Mouse (Mus musculus) neural tube, embryonic 12.5 days (tissue): ENCODE results near the gene Rpa1. TPM values are rescaled to one million over a fixed set of nuclear protein-coding genes. Genes with fewer than 3 reads are reported as not detected.

Experiments used
- ATAC-seq: fragments of 200-750 bp; cut with Nextera tagmentation; 2 replicates; pipeline ENCODE4 v1.8.0; 2017; ENCODE audit warnings: low read depth, mild to moderate bottlenecking, moderate TSS enrichment, moderate library complexity; ENCODE audit not compliant: low FRiP score
- H3K27ac ChIP-seq: fragments of 300-500 bp; sonication (generic); 2 replicates; pipeline ENCODE4 v1.5.1; 2016
- H3K27me3 ChIP-seq: fragments of 300-500 bp; sonication (generic); replicated peaks from 2 replicates; pipeline ENCODE4 v1.6.1; 2016; ENCODE audit warnings: mild to moderate bottlenecking
- H3K36me3 ChIP-seq: fragments of 300-500 bp; sonication (generic); 2 replicates; pipeline ENCODE4 v1.6.1; 2016; ENCODE audit warnings: mild to moderate bottlenecking
- H3K4me1 ChIP-seq: fragments of 300-500 bp; sonication (generic); 2 replicates; pipeline ENCODE4 v1.6.1; 2016
- H3K4me2 ChIP-seq: fragments of 300-500 bp; sonication (generic); replicated peaks from 2 replicates; pipeline ENCODE4 v1.6.1; 2016; ENCODE audit warnings: mild to moderate bottlenecking
- H3K4me3 ChIP-seq: fragments of 300-500 bp; sonication (generic); 2 replicates; pipeline ENCODE4 v1.5.1; 2016
- H3K9ac ChIP-seq: fragments of 300-500 bp; sonication (generic); 2 replicates; pipeline ENCODE4 v1.6.1; 2016; ENCODE audit warnings: mild to moderate bottlenecking
- H3K9me3 ChIP-seq: fragments of 300-500 bp; sonication (generic); 2 replicates; pipeline ENCODE4 v1.6.1; 2016; ENCODE audit warnings: mild to moderate bottlenecking
- WGBS: fragments of 180-500 bp; shearing (Covaris S2); methylation state at CpG from one replicate; pipeline ENCODE4 v1.1.7; 2016; 5-methylcytosine and 5-hydroxymethylcytosine counted together
- polyA plus RNA-seq: library from polyadenylated mRNA; unstranded; fragments of >200 nt; fragmentation: Nextera tagmentation; extraction: Ambion mirVana; gene quantifications from 2 replicates; pipeline ENCODE4 v1.2.1, GENCODE M21; 2016

Gene Rpa1
- polyA plus RNA-seq, 1 experiment from 2014 or later = 103 TPM

- Histone ChIP-seq H3K36me3 (peaks cover 22% of the 10 kb centered on the region), H3K27ac (no peak overlapping the region), H3K27me3 (no peaks in the 10 kb centered on the region), H3K4me3 (no peak overlapping the region), H3K4me2 (no peak overlapping the region), H3K9ac (no peak overlapping the region), H3K9me3 (no peaks in the 10 kb centered on the region), H3K4me1 (peaks cover 17% of the 10 kb centered on the region)
- ATAC-seq = no peak
- 83% methylated on average over 2 of the region's 2 CpGs for WGBS
These were observed 4.0 kb downstream of the Rpa1 start for GRCm38 (mm10) chr11:75344163-75344562.

GRCm38 (mm10) chr11:75343096-75343495, 5.0 kb downstream of the Rpa1 start:
- no peak for ATAC-seq
- H3K36me3 ChIP-seq = peaks cover 28% of the 10 kb centered on the region
- no peaks in the 10 kb centered on the region for H3K27me3 ChIP-seq
- peaks cover 12% of the 10 kb centered on the region for H3K4me1 ChIP-seq
- no peak overlapping the region for H3K9ac ChIP-seq
- no peaks in the 10 kb centered on the region for H3K9me3 ChIP-seq
- no peak overlapping the region for H3K27ac ChIP-seq
- no peak overlapping the region for H3K4me3 ChIP-seq
- WGBS = 94% methylated on average over 2 of the region's 2 CpGs
- no peak overlapping the region for H3K4me2 ChIP-seq

DNA sequence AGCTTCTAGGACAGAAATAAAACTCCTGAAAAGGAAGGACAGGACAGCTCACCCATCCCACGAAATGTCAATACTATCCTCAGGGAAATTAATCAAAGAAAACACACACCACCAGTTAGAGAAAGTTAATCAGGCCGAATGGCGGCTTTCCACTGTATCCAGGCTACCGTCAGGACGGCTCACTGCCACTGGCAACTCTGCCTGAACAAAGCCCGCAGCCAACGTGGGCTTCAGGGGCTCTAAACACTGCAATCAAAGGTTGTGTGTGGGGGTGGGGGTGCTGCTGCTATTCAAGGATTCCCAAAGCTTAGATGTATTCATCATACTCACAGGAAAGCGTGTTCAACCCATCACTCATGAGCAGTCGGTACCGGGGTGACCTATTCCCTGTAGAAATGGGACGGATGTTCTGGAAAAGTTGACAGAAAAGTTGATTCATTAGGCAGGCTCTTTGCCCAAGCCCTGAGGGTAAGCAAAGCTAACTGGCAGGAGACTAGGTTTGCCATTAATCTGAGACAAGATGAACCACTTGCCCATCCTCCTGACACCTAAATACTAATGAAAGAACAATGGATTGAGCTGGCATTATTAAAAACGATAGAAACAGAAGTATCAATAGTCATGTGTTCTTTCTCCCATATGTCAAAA, 7.3 kb downstream of the Rpa1 start:
- H3K36me3 ChIP-seq = peaks cover 36% of the 10 kb centered on the region
- H3K9me3 ChIP-seq = no peaks in the 10 kb centered on the region
- no peaks in the 10 kb centered on the region for H3K4me1 ChIP-seq
- H3K4me2 ChIP-seq = no peak overlapping the region
- 78% methylated on average over 12 of the region's 12 CpGs for WGBS
- H3K9ac ChIP-seq = no peak overlapping the region
- no peaks in the 10 kb centered on the region for H3K27me3 ChIP-seq
- no peak for ATAC-seq
- H3K4me3 ChIP-seq = no peak overlapping the region
- no peak overlapping the region for H3K27ac ChIP-seq

DNA sequence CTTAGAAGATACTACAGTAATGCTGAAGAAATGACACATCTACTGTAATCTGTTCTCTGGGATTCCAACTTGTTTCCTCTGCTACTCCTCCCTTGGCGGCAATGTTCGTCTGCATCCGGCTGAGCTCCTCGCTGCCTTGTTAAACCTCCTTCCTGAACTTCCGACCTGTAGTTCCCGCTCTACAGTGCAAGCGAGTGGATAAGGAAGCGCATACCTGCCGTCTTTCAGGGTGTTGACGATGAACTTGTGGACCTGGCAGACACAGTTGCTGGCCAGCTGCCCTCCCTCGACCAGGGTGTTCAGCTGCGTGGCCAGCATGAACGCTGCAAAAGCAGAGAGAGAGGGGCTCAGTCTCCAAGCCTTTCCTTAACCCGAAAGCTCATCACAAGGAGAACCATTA, 8.0 kb downstream of the Rpa1 start:
- Histone ChIP-seq H3K9me3 (no peaks in the 10 kb centered on the region), H3K9ac (no peak overlapping the region), H3K4me1 (no peaks in the 10 kb centered on the region), H3K4me2 (no peak overlapping the region), H3K36me3 (peaks cover 36% of the 10 kb centered on the region), H3K27ac (no peak overlapping the region), H3K4me3 (no peak overlapping the region), H3K27me3 (no peaks in the 10 kb centered on the region)
- 94% methylated on average over 14 of the region's 14 CpGs for WGBS
- ATAC-seq = no peak

- Histone ChIP-seq H3K4me2 (no peak overlapping the region), H3K27me3 (no peaks in the 10 kb centered on the region), H3K36me3 (peaks cover 36% of the 10 kb centered on the region), H3K9ac (no peak overlapping the region), H3K4me1 (no peaks in the 10 kb centered on the region), H3K9me3 (no peaks in the 10 kb centered on the region), H3K4me3 (no peak overlapping the region), H3K27ac (no peak overlapping the region)
- no peak for ATAC-seq
- 93% methylated on average over 7 of the region's 7 CpGs for WGBS
These were observed 10.9 kb downstream of the Rpa1 start for GRCm38 (mm10) chr11:75337246-75337645.

- H3K27ac ChIP-seq = no peak overlapping the region
- H3K27me3 ChIP-seq = no peaks in the 10 kb centered on the region
- no peak overlapping the region for H3K9ac ChIP-seq
- no peak overlapping the region for H3K4me2 ChIP-seq
- H3K4me1 ChIP-seq = no peaks in the 10 kb centered on the region
- no peak overlapping the region for H3K4me3 ChIP-seq
- no peak for ATAC-seq
- H3K36me3 ChIP-seq = peaks cover 40% of the 10 kb centered on the region
- no peaks in the 10 kb centered on the region for H3K9me3 ChIP-seq
- 80% methylated on average over 8 of the region's 8 CpGs for whole genome bisulfite sequencing
These were observed 11.4 kb downstream of the Rpa1 start for GRCm38 (mm10) chr11:75336676-75337075.

DNA sequence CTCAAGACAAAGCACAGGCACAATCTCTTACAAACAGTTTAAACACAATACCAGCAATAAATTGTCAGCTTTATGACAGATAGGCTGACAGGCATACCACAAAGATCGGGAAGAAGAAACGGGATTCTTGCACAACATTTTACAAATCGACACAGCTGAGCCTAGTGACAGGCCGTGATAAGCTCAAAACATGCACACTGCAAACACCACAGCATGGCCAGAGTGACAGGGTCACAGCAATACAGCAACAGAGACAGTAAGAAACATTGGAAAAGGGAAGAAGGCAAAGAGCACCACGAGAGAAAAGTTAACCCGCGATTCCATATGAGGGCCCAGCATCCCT, 22.2 kb downstream of the Rpa1 start:
- Histone ChIP-seq H3K9me3 (no peaks in the 10 kb centered on the region), H3K36me3 (peaks cover 12% of the 10 kb centered on the region), H3K4me3 (no peak overlapping the region), H3K4me1 (peaks cover 4% of the 10 kb centered on the region; the same call in 1 of the 2 replicates), H3K9ac (no peak overlapping the region), H3K4me2 (no peak overlapping the region), H3K27ac (no peak overlapping the region), H3K27me3 (no peaks in the 10 kb centered on the region)
- no peak for ATAC-seq
- 84% methylated on average over 7 of the region's 7 CpGs for WGBS

- 76% methylated on average over 16 of the region's 16 CpGs for WGBS
- no peaks in the 10 kb centered on the region for H3K9me3 ChIP-seq
These were observed 22.8 kb downstream of the Rpa1 start for GRCm38 (mm10) chr11:75325116-75325968.

GRCm38 (mm10) chr11:75324433-75324832, 23.7 kb downstream of the Rpa1 start:
- Histone ChIP-seq H3K4me1 (peaks cover 4% of the 10 kb centered on the region; the same call in 1 of the 2 replicates), H3K9ac (no peak overlapping the region), H3K36me3 (peaks cover 10% of the 10 kb centered on the region), H3K4me3 (no peak overlapping the region), H3K27me3 (no peaks in the 10 kb centered on the region), H3K27ac (no peak overlapping the region), H3K9me3 (no peaks in the 10 kb centered on the region), H3K4me2 (no peak overlapping the region)
- 97% methylated on average over 2 of the region's 2 CpGs for WGBS
- ATAC-seq = no peak

More at GRCm38 (mm10) chr11:75325116-75325968, 22.8 kb downstream of the Rpa1 start:
- H3K9ac ChIP-seq = no peak overlapping the region
- ATAC-seq = no peak
- peaks cover 4% of the 10 kb centered on the region; the same call in 1 of the 2 replicates for H3K4me1 ChIP-seq
- H3K27ac ChIP-seq = no peak overlapping the region
- H3K4me2 ChIP-seq = no peak overlapping the region
- H3K27me3 ChIP-seq = no peaks in the 10 kb centered on the region
- H3K36me3 ChIP-seq = peaks cover 12% of the 10 kb centered on the region
- no peak overlapping the region for H3K4me3 ChIP-seq

- Histone ChIP-seq H3K27ac (no peak overlapping the region), H3K9ac (no peak overlapping the region), H3K27me3 (no peaks in the 10 kb centered on the region), H3K4me1 (peaks cover 7% of the 10 kb centered on the region; the same call in 1 of the 2 replicates), H3K4me2 (no peak overlapping the region), H3K4me3 (no peak overlapping the region), H3K36me3 (peaks cover 7% of the 10 kb centered on the region; the same call in 1 of the 2 replicates), H3K9me3 (no peaks in the 10 kb centered on the region)
- WGBS = 81% methylated on average over 8 of the region's 8 CpGs
- no peak for ATAC-seq
These were observed 24.8 kb downstream of the Rpa1 start for GRCm38 (mm10) chr11:75323326-75323737.

GRCm38 (mm10) chr11:75319246-75319645, 28.9 kb downstream of the Rpa1 start:
- 68% methylated on average over 5 of the region's 5 CpGs for WGBS

GRCm38 (mm10) chr11:75318351-75319221, 29.5 kb downstream of the Rpa1 start:
- H3K4me3 ChIP-seq = no peak overlapping the region
- no peaks in the 10 kb centered on the region for H3K27me3 ChIP-seq
- no peaks in the 10 kb centered on the region for H3K9me3 ChIP-seq
- H3K36me3 ChIP-seq = peaks cover 23% of the 10 kb centered on the region
- ATAC-seq = no peak
- WGBS = 64% methylated on average over 14 of the region's 14 CpGs
- H3K4me1 ChIP-seq = peaks cover 7% of the 10 kb centered on the region; the same call in 1 of the 2 replicates
- no peak overlapping the region for H3K9ac ChIP-seq
- H3K27ac ChIP-seq = no peak overlapping the region
- H3K4me2 ChIP-seq = no peak overlapping the region

More at GRCm38 (mm10) chr11:75319246-75319645, 28.9 kb downstream of the Rpa1 start:
- no peak overlapping the region for H3K9ac ChIP-seq
- ATAC-seq = no peak
- no peak overlapping the region for H3K27ac ChIP-seq
- no peak overlapping the region for H3K4me3 ChIP-seq
- no peaks in the 10 kb centered on the region for H3K9me3 ChIP-seq
- H3K4me2 ChIP-seq = no peak overlapping the region
- peaks cover 7% of the 10 kb centered on the region; the same call in 1 of the 2 replicates for H3K4me1 ChIP-seq
- peaks cover 17% of the 10 kb centered on the region for H3K36me3 ChIP-seq
- H3K27me3 ChIP-seq = no peaks in the 10 kb centered on the region
